Mouse (Mus musculus): ENCODE measurements around the gene Zfp975. TPM values are rescaled to one million over a fixed set of nuclear protein-coding genes. Genes with fewer than 3 reads are reported as not detected.
"Not testable (repeated sequence)": the region's sequence is repeated elsewhere in the genome, so short reads cannot be mapped to it uniquely, and the experiment has no call there.

The Zfp975 gene
- 1 to 10 TPM; 5.0 to 6.2 TPM for total RNA-seq (2021)

- intact Hi-C loops (cut with DNase I), result not testable (repeated sequence)
- DNase-seq (ENCODE audit: extremely low spot score in 1 of 2, low spot score in 2 of 2), result peak; percentile 80 to 84
Observed at GRCm38 (mm10) chr7:42692362-42693158, at the start of gene Zfp975. Gene Zfp975 (minus strand): TSS chr7:42692742.

GRCm38 (mm10) chr7:42738536-42739210 is 46.1 kb upstream of the Zfp975 start:
- intact Hi-C loops (cut with DNase I), result no loop called here
- no peak for DNase-seq (ENCODE audit: extremely low spot score in 1 of 2, low spot score in 2 of 2)

- DNase-seq (ENCODE audit: extremely low spot score in 1 of 2, low spot score in 2 of 2); intact Hi-C loops (cut with DNase I): not testable (repeated sequence)
Observed at GRCm38 (mm10) chr7:42726917-42727316, 34.4 kb upstream of the Zfp975 start, which contains the start of gene Gm17067. Gene Gm17067 (minus strand): TSS chr7:42727017.

GRCm38 (mm10) chr7:42693251-42693650 is 709 bp upstream of the Zfp975 start:
- intact Hi-C loops (cut with DNase I); DNase-seq (ENCODE audit: extremely low spot score in 1 of 2, low spot score in 2 of 2): not testable (repeated sequence)

GRCm38 (mm10) chr7:42680081-42680480 is 12.5 kb downstream of the Zfp975 start:
- DNase-seq (ENCODE audit: extremely low spot score in 1 of 2, low spot score in 2 of 2); intact Hi-C loops (cut with DNase I): not testable (repeated sequence)

- intact Hi-C loops (cut with DNase I); DNase-seq (ENCODE audit: extremely low spot score in 1 of 2, low spot score in 2 of 2): not testable (repeated sequence)
Observed at GRCm38 (mm10) chr7:42679646-42680045, 12.9 kb downstream of the Zfp975 start.

GRCm38 (mm10) chr7:42660140-42660539 is 32.4 kb downstream of the Zfp975 start:
- intact Hi-C loops (cut with DNase I); DNase-seq (ENCODE audit: extremely low spot score in 1 of 2, low spot score in 2 of 2): not testable (repeated sequence)

- intact Hi-C loops (cut with DNase I); DNase-seq (ENCODE audit: extremely low spot score in 1 of 2, low spot score in 2 of 2): not testable (repeated sequence)
Observed at GRCm38 (mm10) chr7:42655211-42655610, 37.3 kb downstream of the Zfp975 start.

GRCm38 (mm10) chr7:42643120-42643620 is 49.4 kb downstream of the Zfp975 start:
- intact Hi-C loops (cut with DNase I), result not testable (repeated sequence)

GRCm38 (mm10) chr7:42642152-42643115 is 50.1 kb downstream of the Zfp975 start, which contains the start of gene Zfp976:
Gene Zfp976 (minus strand): TSS chr7:42642588.
- DNase-seq (ENCODE audit: extremely low spot score in 1 of 2, low spot score in 2 of 2), result peak; percentile 36 to 62
- intact Hi-C loops (cut with DNase I), result not testable (repeated sequence)

More at GRCm38 (mm10) chr7:42643120-42643620, 49.4 kb downstream of the Zfp975 start:
- not testable (repeated sequence) for DNase-seq (ENCODE audit: extremely low spot score in 1 of 2, low spot score in 2 of 2)

- intact Hi-C loops (cut with DNase I); DNase-seq (ENCODE audit: extremely low spot score in 1 of 2, low spot score in 2 of 2): not testable (repeated sequence)
Observed at GRCm38 (mm10) chr7:42631031-42631430, 61.5 kb downstream of the Zfp975 start.

Other genes starting within 250 kb of the Zfp975 start
- not detected for gene 4933421I07Rik, start 244.6 kb downstream of the Zfp975 start, total RNA-seq (2021)
- gene Zfp141, start 187.0 kb downstream of the Zfp975 start, total RNA-seq (2021), result 10 to 100 TPM; 15.4 to 16.2 TPM
- not detected for gene Gm21028, start 114.2 kb downstream of the Zfp975 start, total RNA-seq (2021)
- 1 to 10 TPM; 2.8 to 3.5 TPM for gene Zfp977, start 100.2 kb downstream of the Zfp975 start, total RNA-seq (2021)
- gene Zfp976, start 50.2 kb downstream of the Zfp975 start, total RNA-seq (2021), result 1 to 10 TPM; 3.5 to 4.0 TPM
- not detected for gene Gm17067, start 34.3 kb upstream of the Zfp975 start, total RNA-seq (2021)
- gene Vmn2r62, start 100.8 kb upstream of the Zfp975 start, total RNA-seq (2021), result not detected
- gene Gm2381, start 174.5 kb upstream of the Zfp975 start, total RNA-seq (2021), result under 1 TPM; 0.17 to 0.43 TPM
- gene Vmn2r63, start 241.1 kb upstream of the Zfp975 start, total RNA-seq (2021), result not detected

Measured in left cerebral cortex, postnatal 10 days (tissue).